Mouse (Mus musculus): ENCODE measurements around the gene Syt3.

GRCm38 (mm10) chr7:44443268-44444173, 59.6 kb downstream of the Syt3 start:
- TF ChIP-seq CTCF (IDR thresholded peaks at IDR 0.05; ENCODE audit: low read depth, low read length) = no peak
- TF ChIP-seq EP300 (IDR thresholded peaks at IDR 0.05; ENCODE audit: insufficient read depth, low read depth, low read length) = no peak
- no peak for TF ChIP-seq POLR2A (IDR thresholded peaks at IDR 0.05; ENCODE audit: insufficient read depth, low read length)

Measured in ES-Bruce4 (cell line).